Mouse (Mus musculus): ENCODE data around the gene Rbpms2. TPM values are rescaled to one million over a fixed set of nuclear protein-coding genes. Genes with fewer than 3 reads are reported as not detected.

Gene Rbpms2
- polyA plus RNA-seq, 1 experiment from 2014 or later: 125 TPM

DNA sequence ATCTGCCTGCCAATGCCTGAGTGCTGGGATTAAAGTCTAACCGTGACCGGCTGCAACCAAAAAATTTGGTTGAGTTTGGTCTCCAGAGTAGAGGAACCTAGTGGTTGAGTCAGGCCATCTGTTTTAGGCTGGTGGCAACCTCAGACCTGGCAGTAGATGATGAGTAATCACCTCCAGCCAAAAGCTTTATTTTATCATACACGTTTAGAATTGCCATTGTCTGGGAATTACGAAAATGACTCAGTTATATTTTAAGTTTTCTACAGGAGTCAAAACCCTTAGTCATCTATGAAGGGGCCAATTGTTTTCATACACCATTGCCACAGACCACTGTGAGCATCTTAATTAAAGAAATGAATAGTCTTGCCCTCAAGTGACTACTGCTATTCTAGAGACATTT is 7.5 kb downstream of the Rbpms2 start:
- no peak for ATAC-seq (ENCODE audit: insufficient number of reproducible peaks, insufficient read depth, low FRiP score, low read depth)
- whole genome bisulfite sequencing: 82% methylated on average over 4 of the region's 4 CpGs
- H3K4me1 ChIP-seq (ENCODE audit: control insufficient read depth in 2 of 2, insufficient read depth in 2 of 2, low read length in 2 of 2): peaks cover 26 to 53% of the 10 kb centered on the region in 2 experiments

DNA sequence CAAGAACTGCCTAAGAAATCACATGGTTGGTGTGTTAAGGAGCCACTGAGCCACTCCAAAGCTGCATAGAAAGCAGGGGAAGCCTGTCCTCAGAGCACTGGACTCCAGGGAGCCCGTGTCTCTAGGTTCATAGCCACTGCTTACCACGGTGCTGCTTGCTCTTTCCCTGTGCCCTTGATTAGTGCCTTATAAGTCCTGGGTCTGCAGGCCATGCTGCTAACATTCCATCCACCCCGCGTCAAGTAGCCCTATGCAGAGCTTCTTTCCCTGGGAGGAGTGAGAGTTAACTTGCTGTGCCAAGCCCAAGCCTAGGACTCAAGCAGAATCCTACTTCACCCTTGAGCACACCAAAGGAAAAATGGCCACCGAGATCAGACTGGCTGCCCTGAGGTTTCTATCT is 9.6 kb downstream of the Rbpms2 start:
- H3K4me3 ChIP-seq (ENCODE audit: control insufficient read depth in 1 of 2, insufficient read depth in 1 of 2, low read depth in 1 of 2, low read length in 2 of 2): no peak overlapping the region
- peak overlapping the region; percentile 87 to 92 for H3K27ac ChIP-seq (replicated peaks in 1 of 2; ENCODE audit: control insufficient read depth in 1 of 2, insufficient read depth in 1 of 2, low read depth in 2 of 2, low read length in 2 of 2)
- H3K4me2 ChIP-seq (ENCODE audit: low read length): peak overlapping the region; percentile 40
- H3K27me3 ChIP-seq (ENCODE audit: control insufficient read depth, insufficient read depth, low read length): no peaks in the 10 kb centered on the region
- no peaks in the 10 kb centered on the region for H3K9me3 ChIP-seq (ENCODE audit: control insufficient read depth, low read length)
- peaks cover 10% of the 10 kb centered on the region; the same call in 1 of the 2 replicates for H3K36me3 ChIP-seq (ENCODE audit: control insufficient read depth, insufficient read depth, low read length)
- peak overlapping the region; percentile 55 for H3K9ac ChIP-seq (ENCODE audit: low read length)
- peak; percentile 48 for ATAC-seq (ENCODE audit: insufficient number of reproducible peaks, insufficient read depth, low FRiP score, low read depth)
- peaks cover 28 to 55% of the 10 kb centered on the region in 2 experiments for H3K4me1 ChIP-seq (ENCODE audit: control insufficient read depth in 2 of 2, insufficient read depth in 2 of 2, low read length in 2 of 2)
- 31% methylated on average over 5 of the region's 5 CpGs for WGBS

More for the DNA sequence above, 7.5 kb downstream of the Rbpms2 start:
- Histone ChIP-seq H3K4me3 (ENCODE audit: control insufficient read depth in 1 of 2, insufficient read depth in 1 of 2, low read depth in 1 of 2, low read length in 2 of 2) (no peak overlapping the region), H3K9ac (ENCODE audit: low read length) (no peak overlapping the region), H3K4me2 (ENCODE audit: low read length) (no peak overlapping the region), H3K27me3 (ENCODE audit: control insufficient read depth, insufficient read depth, low read length) (no peaks in the 10 kb centered on the region), H3K9me3 (ENCODE audit: control insufficient read depth, low read length) (no peaks in the 10 kb centered on the region), H3K27ac (replicated peaks in 1 of 2; ENCODE audit: control insufficient read depth in 1 of 2, insufficient read depth in 1 of 2, low read depth in 2 of 2, low read length in 2 of 2) (no peak overlapping the region), H3K36me3 (ENCODE audit: control insufficient read depth, insufficient read depth, low read length) (peaks cover 5% of the 10 kb centered on the region; the same call in 1 of the 2 replicates)

DNA sequence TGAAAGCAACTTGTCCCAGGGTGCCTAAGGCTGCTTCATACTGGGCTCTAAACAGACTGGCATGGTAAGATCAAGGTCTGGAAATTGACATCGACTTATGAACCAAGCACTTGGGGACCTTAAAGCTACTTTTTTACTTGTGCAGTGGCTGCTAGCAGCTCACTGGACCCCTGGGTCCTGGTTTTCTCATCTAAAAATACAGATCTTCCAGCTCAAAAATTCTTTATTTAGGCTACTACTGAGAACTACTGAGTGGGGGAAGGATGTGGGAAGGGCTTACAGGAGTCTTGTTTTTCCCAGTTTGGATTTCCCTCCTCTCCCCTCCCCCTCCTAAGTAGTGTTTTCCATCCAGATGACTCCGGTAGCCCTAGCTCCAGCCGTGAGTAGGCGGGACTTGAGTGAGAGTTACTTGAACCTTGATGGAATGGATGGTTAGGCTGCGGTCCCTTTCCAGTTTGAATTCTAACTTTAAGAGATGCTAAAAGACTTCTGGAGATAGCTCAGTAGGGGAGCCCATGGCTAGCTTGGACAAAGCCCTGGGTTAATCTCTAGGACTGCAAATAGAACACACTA is 11.5 kb downstream of the Rbpms2 start:
- Histone ChIP-seq H3K4me3 (ENCODE audit: control insufficient read depth in 1 of 2, insufficient read depth in 1 of 2, low read depth in 1 of 2, low read length in 2 of 2) (no peak overlapping the region), H3K27me3 (ENCODE audit: control insufficient read depth, insufficient read depth, low read length) (no peaks in the 10 kb centered on the region), H3K27ac (replicated peaks in 1 of 2; ENCODE audit: control insufficient read depth in 1 of 2, insufficient read depth in 1 of 2, low read depth in 2 of 2, low read length in 2 of 2) (peak overlapping the region in 1 of 2 experiments; percentile 70; a peak in 2 of 4 replicates), H3K4me2 (ENCODE audit: low read length) (peak overlapping the region; percentile 52), H3K36me3 (ENCODE audit: control insufficient read depth, insufficient read depth, low read length) (peaks cover 10% of the 10 kb centered on the region; the same call in 1 of the 2 replicates), H3K4me1 (ENCODE audit: control insufficient read depth in 2 of 2, insufficient read depth in 2 of 2, low read length in 2 of 2) (peaks cover 43 to 73% of the 10 kb centered on the region in 2 experiments), H3K9ac (ENCODE audit: low read length) (peak overlapping the region; percentile 18; the same call in 1 of the 2 replicates), H3K9me3 (ENCODE audit: control insufficient read depth, low read length) (no peaks in the 10 kb centered on the region)
- no peak for ATAC-seq (ENCODE audit: insufficient number of reproducible peaks, insufficient read depth, low FRiP score, low read depth)
- 7% methylated on average over 5 of the region's 5 CpGs for WGBS

DNA sequence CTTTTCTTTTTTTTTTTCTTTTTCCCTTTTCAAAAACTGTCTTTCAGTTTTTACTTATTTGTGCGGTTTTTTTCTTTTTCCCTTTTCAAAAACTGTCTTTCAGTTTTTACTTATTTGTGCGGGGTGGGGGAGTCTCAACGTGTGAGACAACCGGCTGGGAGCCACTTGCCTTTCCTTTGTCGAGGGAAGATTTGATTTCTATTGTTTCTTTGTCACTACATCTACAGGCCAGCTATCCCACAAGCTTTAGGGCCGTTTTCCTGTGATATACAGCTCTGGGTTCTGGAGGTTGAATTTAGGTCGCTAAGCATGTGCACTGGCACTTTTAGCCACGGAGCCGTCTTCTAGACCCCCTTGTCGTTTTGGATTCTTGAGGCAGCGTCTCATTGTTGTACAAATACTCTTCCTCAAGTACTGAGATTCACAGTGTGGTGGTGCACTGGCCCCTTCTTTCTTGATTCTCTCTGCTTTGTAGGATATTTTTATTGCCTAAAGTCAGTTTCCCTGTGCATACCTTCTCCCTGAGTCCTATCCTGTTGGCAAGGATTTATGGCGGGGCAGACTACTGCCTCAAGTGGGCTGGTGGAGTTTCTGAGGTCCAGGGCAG is 12.1 kb downstream of the Rbpms2 start:
- Histone ChIP-seq H3K4me3 (ENCODE audit: control insufficient read depth in 1 of 2, insufficient read depth in 1 of 2, low read depth in 1 of 2, low read length in 2 of 2) (no peak overlapping the region), H3K9me3 (ENCODE audit: control insufficient read depth, low read length) (no peaks in the 10 kb centered on the region), H3K36me3 (ENCODE audit: control insufficient read depth, insufficient read depth, low read length) (peaks cover 5% of the 10 kb centered on the region; the same call in 1 of the 2 replicates), H3K4me2 (ENCODE audit: low read length) (peak overlapping the region; percentile 52), H3K9ac (ENCODE audit: low read length) (peak overlapping the region; percentile 60), H3K27me3 (ENCODE audit: control insufficient read depth, insufficient read depth, low read length) (no peaks in the 10 kb centered on the region), H3K27ac (replicated peaks in 1 of 2; ENCODE audit: control insufficient read depth in 1 of 2, insufficient read depth in 1 of 2, low read depth in 2 of 2, low read length in 2 of 2) (peak overlapping the region; percentile 24 to 51), H3K4me1 (ENCODE audit: control insufficient read depth in 2 of 2, insufficient read depth in 2 of 2, low read length in 2 of 2) (peaks cover 47 to 78% of the 10 kb centered on the region in 2 experiments)
- 12% methylated on average over 12 of the region's 12 CpGs for WGBS
- ATAC-seq (ENCODE audit: insufficient number of reproducible peaks, insufficient read depth, low FRiP score, low read depth): no peak

DNA sequence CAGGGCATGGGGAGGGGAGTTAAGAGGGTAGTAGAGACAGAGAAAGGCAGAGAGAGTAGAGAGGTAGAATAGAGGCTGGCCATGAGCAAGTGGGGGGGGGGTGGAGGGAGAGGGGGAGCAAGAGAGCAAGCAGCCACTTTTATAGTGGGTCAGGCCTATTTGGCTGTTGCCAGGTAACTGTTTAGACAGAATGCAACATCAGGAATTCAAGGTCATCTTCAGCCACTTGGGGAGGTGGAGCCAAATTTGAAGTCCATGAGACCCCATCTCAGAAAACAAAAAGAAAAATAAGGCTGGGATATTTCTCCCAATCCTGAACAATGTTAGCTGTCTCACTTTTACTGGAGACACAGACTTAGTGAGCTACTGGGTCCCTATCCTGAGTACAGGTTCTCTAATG is 13.1 kb downstream of the Rbpms2 start:
- ATAC-seq (ENCODE audit: insufficient number of reproducible peaks, insufficient read depth, low FRiP score, low read depth): no peak
- Histone ChIP-seq H3K27me3 (ENCODE audit: control insufficient read depth, insufficient read depth, low read length) (no peaks in the 10 kb centered on the region), H3K36me3 (ENCODE audit: control insufficient read depth, insufficient read depth, low read length) (peaks cover 5% of the 10 kb centered on the region; the same call in 1 of the 2 replicates), H3K9me3 (ENCODE audit: control insufficient read depth, low read length) (no peaks in the 10 kb centered on the region), H3K4me1 (ENCODE audit: control insufficient read depth in 2 of 2, insufficient read depth in 2 of 2, low read length in 2 of 2) (peaks cover 47 to 84% of the 10 kb centered on the region in 2 experiments), H3K27ac (replicated peaks in 1 of 2; ENCODE audit: control insufficient read depth in 1 of 2, insufficient read depth in 1 of 2, low read depth in 2 of 2, low read length in 2 of 2) (peak overlapping the region in 1 of 2 experiments; percentile 59; a peak in 1 of 4 replicates), H3K9ac (ENCODE audit: low read length) (no peak overlapping the region), H3K4me2 (ENCODE audit: low read length) (no peak overlapping the region), H3K4me3 (ENCODE audit: control insufficient read depth in 1 of 2, insufficient read depth in 1 of 2, low read depth in 1 of 2, low read length in 2 of 2) (no peak overlapping the region)

DNA sequence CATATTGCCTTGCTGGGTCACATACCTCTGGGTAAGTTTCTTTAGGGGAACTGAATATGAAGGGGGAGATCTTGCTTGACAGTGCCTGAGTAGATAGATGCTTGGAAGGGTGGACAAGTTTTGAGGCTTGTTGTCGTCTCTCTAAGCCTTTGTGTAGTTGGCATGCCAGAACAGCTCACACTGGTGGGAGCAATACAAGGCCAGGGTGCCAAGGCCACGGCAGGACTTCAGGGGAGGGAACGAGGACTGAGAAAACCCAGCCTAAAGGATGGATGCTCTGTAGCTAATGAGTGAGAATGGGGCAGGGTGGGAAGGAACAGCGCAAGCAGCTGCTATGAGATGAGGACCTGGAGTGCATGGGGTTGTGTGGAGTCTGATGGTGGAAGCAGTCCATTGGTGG is 15.5 kb downstream of the Rbpms2 start:
- Histone ChIP-seq H3K4me1 (ENCODE audit: control insufficient read depth in 2 of 2, insufficient read depth in 2 of 2, low read length in 2 of 2) (peaks cover 50 to 82% of the 10 kb centered on the region in 2 experiments), H3K4me3 (ENCODE audit: control insufficient read depth in 1 of 2, insufficient read depth in 1 of 2, low read depth in 1 of 2, low read length in 2 of 2) (no peak overlapping the region), H3K4me2 (ENCODE audit: low read length) (peak overlapping the region; percentile 50; the same call in 1 of the 2 replicates), H3K9ac (ENCODE audit: low read length) (peak overlapping the region; percentile 42; the same call in 1 of the 2 replicates), H3K27me3 (ENCODE audit: control insufficient read depth, insufficient read depth, low read length) (no peaks in the 10 kb centered on the region), H3K36me3 (ENCODE audit: control insufficient read depth, insufficient read depth, low read length) (peaks cover 5% of the 10 kb centered on the region; the same call in 1 of the 2 replicates), H3K27ac (replicated peaks in 1 of 2; ENCODE audit: control insufficient read depth in 1 of 2, insufficient read depth in 1 of 2, low read depth in 2 of 2, low read length in 2 of 2) (peak overlapping the region; percentile 95 to 98), H3K9me3 (ENCODE audit: control insufficient read depth, low read length) (no peaks in the 10 kb centered on the region)
- WGBS: 80% methylated on average over 4 of the region's 4 CpGs
- ATAC-seq (ENCODE audit: insufficient number of reproducible peaks, insufficient read depth, low FRiP score, low read depth): no peak

DNA sequence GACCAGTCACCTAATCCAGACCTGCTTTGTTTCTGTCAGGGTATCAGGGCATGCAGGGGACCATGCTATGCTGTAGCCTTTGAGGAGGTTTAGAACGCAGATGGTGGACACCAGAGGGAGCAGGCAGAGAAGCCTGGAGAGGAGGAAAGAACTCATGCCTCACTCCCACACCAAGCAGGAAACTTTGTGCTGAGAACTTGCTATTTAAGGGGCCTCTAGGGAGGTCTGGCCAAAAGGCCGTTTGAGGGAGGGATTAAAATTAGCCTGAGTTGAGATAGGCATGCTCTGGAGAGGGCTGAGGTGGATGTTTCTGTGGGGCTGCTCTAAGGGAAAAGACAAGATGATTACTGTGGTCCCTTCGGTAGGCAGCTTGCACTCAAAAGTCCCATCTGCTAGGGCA is 16.5 kb downstream of the Rbpms2 start:
- WGBS: 5% methylated on average over 3 of the region's 3 CpGs
- H3K27ac ChIP-seq (replicated peaks in 1 of 2; ENCODE audit: control insufficient read depth in 1 of 2, insufficient read depth in 1 of 2, low read depth in 2 of 2, low read length in 2 of 2): peak overlapping the region; percentile 95 to 98
- H3K9me3 ChIP-seq (ENCODE audit: control insufficient read depth, low read length): no peaks in the 10 kb centered on the region
- ATAC-seq (ENCODE audit: insufficient number of reproducible peaks, insufficient read depth, low FRiP score, low read depth): peak; percentile 62
- H3K4me2 ChIP-seq (ENCODE audit: low read length): peak overlapping the region; percentile 50
- H3K4me3 ChIP-seq (ENCODE audit: control insufficient read depth in 1 of 2, insufficient read depth in 1 of 2, low read depth in 1 of 2, low read length in 2 of 2): no peak overlapping the region
- H3K36me3 ChIP-seq (ENCODE audit: control insufficient read depth, insufficient read depth, low read length): peaks cover 12% of the 10 kb centered on the region
- no peaks in the 10 kb centered on the region for H3K27me3 ChIP-seq (ENCODE audit: control insufficient read depth, insufficient read depth, low read length)
- peak overlapping the region; percentile 59 for H3K9ac ChIP-seq (ENCODE audit: low read length)
- H3K4me1 ChIP-seq (ENCODE audit: control insufficient read depth in 2 of 2, insufficient read depth in 2 of 2, low read length in 2 of 2): peaks cover 50 to 82% of the 10 kb centered on the region in 2 experiments
